Mouse (Mus musculus): ENCODE results near the gene Spata32.

The Spata32 gene

GRCm38 (mm10) chr11:103250324-103250723, 32.1 kb upstream of the Spata32 start:
- ChIA-PET CTCF (interaction anchor here in 1 of 4 experiments (0.5 to 1.4 kb wide), 2 partner anchors 18 to 42 kb away, joined by 3 to 4 read pairs; no protein-coding TSS in a partner anchor), POLR2A (interaction anchor here in 2 of 4 experiments (0.6 to 1.7 kb wide), 2 partner anchors 18 to 75 kb away, joined by 3 to 4 read pairs; no protein-coding TSS in a partner anchor)

GRCm38 (mm10) chr11:103249509-103249908, 31.3 kb upstream of the Spata32 start:
- POLR2A ChIA-PET = interaction anchor here in 3 of 4 experiments (0.6 to 1.7 kb wide), 4 partner anchors 15 to 134 kb away, joined by 3 to 5 read pairs (median 4); no protein-coding TSS in a partner anchor
- CTCF ChIA-PET = interaction anchor here in 2 of 4 experiments (0.5 to 1.4 kb wide), 3 partner anchors 17 to 43 kb away, joined by 3 to 4 read pairs (median 3); no protein-coding TSS in a partner anchor

GRCm38 (mm10) chr11:103248837-103249236, 30.6 kb upstream of the Spata32 start:
- ChIA-PET CTCF (interaction anchor here in 1 of 4 experiments (1.4 kb wide), 1 partner anchor 16 kb away, joined by 4 read pairs; no protein-coding TSS in a partner anchor), POLR2A (interaction anchor here in 2 of 4 experiments (0.8 to 1.7 kb wide), 4 partner anchors 16 to 134 kb away, joined by 3 to 4 read pairs (median 3); no protein-coding TSS in a partner anchor)

- ChIA-PET CTCF (no interaction called here), POLR2A (interaction anchor here in 1 of 4 experiments (0.6 kb wide), 1 partner anchor 450 kb away, joined by 4 read pairs; no protein-coding TSS in a partner anchor)
Measured at GRCm38 (mm10) chr11:103247504-103248177, 29.4 kb upstream of the Spata32 start.

- ChIA-PET CTCF (interaction anchor here in 2 of 4 experiments (0.5 to 1.4 kb wide), 8 partner anchors 11 to 292 kb away, joined by 3 to 6 read pairs (median 3); no protein-coding TSS in a partner anchor), POLR2A (interaction anchor here in 3 of 4 experiments (0.6 to 1.7 kb wide), 7 partner anchors 13 to 450 kb away, joined by 3 to 10 read pairs (median 5); partner anchors contain the start of gene Hexim1 (in 1 of the 3))
Measured at GRCm38 (mm10) chr11:103246731-103247290, 28.6 kb upstream of the Spata32 start.

- CTCF ChIA-PET = interaction anchor here in 2 of 4 experiments (0.5 to 1.4 kb wide), 8 partner anchors 10 to 292 kb away, joined by 3 to 6 read pairs (median 3); no protein-coding TSS in a partner anchor
Measured at GRCm38 (mm10) chr11:103246081-103246730, 28.0 kb upstream of the Spata32 start.

GRCm38 (mm10) chr11:103244856-103245255, 26.6 kb upstream of the Spata32 start:
- CTCF ChIA-PET = interaction anchor here in 2 of 4 experiments (0.5 to 0.6 kb wide), 2 partner anchors 12 to 395 kb away, joined by 3 to 5 read pairs; no protein-coding TSS in a partner anchor
- POLR2A ChIA-PET = no interaction called here

More at GRCm38 (mm10) chr11:103246081-103246730, 28.0 kb upstream of the Spata32 start:
- POLR2A ChIA-PET = interaction anchor here in 3 of 4 experiments (0.6 to 1.7 kb wide), 6 partner anchors 14 to 153 kb away, joined by 3 to 10 read pairs (median 6); partner anchors contain the start of gene Hexim1 (in 1 of the 3)

GRCm38 (mm10) chr11:103240740-103241139, 22.5 kb upstream of the Spata32 start:
- CTCF ChIA-PET = interaction anchor here in 2 of 4 experiments (1.4 to 1.7 kb wide), 4 partner anchors 8 to 72 kb away, joined by 4 to 6 read pairs (median 4); no protein-coding TSS in a partner anchor
- POLR2A ChIA-PET = interaction anchor here in 2 of 4 experiments (0.7 to 1.3 kb wide), 7 partner anchors 8 to 649 kb away, joined by 3 to 5 read pairs (median 3); partner anchors contain the start of gene Hexim1 (in 1 of the 2)

- CTCF ChIA-PET = interaction anchor here in 3 of 4 experiments (0.6 to 2.3 kb wide), 15 partner anchors 12 to 1887 kb away, joined by 3 to 11 read pairs (median 4); no protein-coding TSS in a partner anchor
- POLR2A ChIA-PET = interaction anchor here in 2 of 4 experiments (0.6 to 2.6 kb wide), 5 partner anchors 13 to 125 kb away, joined by 3 to 16 read pairs (median 4); partner anchors contain the start of gene Hexim1 (in 2 of the 2)
Measured at GRCm38 (mm10) chr11:103237757-103238156, 19.5 kb upstream of the Spata32 start.

GRCm38 (mm10) chr11:103236903-103237302, 18.7 kb upstream of the Spata32 start:
- CTCF ChIA-PET = interaction anchor here (0.6 to 2.3 kb wide), 23 partner anchors 9 to 1222 kb away, joined by 3 to 11 read pairs (median 4); partner anchors contain the start of gene Fmnl1 (in 1 of the 4)
- POLR2A ChIA-PET = interaction anchor here (0.6 to 2.6 kb wide), 21 partner anchors 12 to 1681 kb away, joined by 3 to 16 read pairs (median 3); partner anchors contain the start of genes Hexim1 (in 3 of the 4) and Spata32 (in 1 of the 4)

- ChIA-PET POLR2A (interaction anchor here (0.6 to 2.6 kb wide), 23 partner anchors 12 to 1681 kb away, joined by 3 to 16 read pairs (median 3); partner anchors contain the start of genes Hexim1 (in 3 of the 4) and Spata32 (in 2 of the 4)), CTCF (interaction anchor here (0.6 to 2.3 kb wide), 21 partner anchors 10 to 1222 kb away, joined by 3 to 11 read pairs (median 4); partner anchors contain the start of gene Fmnl1 (in 1 of the 4))
Measured at GRCm38 (mm10) chr11:103236431-103236830, 18.2 kb upstream of the Spata32 start.

- ChIA-PET CTCF (interaction anchor here in 3 of 4 experiments (0.6 to 2.3 kb wide), 11 partner anchors 11 to 495 kb away, joined by 3 to 9 read pairs (median 4); partner anchors contain the start of genes Acbd4 (in 1 of the 3) and Fmnl1 (in 1 of the 3)), POLR2A (interaction anchor here in 3 of 4 experiments (0.6 to 2.6 kb wide), 11 partner anchors 12 to 334 kb away, joined by 3 to 16 read pairs (median 4); partner anchors contain the start of genes Hexim1 (in 2 of the 3), Map3k14 (in 1 of the 3) and Spata32 (in 1 of the 3))
Measured at GRCm38 (mm10) chr11:103235702-103236101, 17.5 kb upstream of the Spata32 start.

- CTCF ChIA-PET = interaction anchor here in 1 of 4 experiments (2.5 kb wide), 1 partner anchor 91 kb away, joined by 15 read pairs; no protein-coding TSS in a partner anchor
Measured at GRCm38 (mm10) chr11:103234447-103234846, 16.2 kb upstream of the Spata32 start.

GRCm38 (mm10) chr11:103232966-103233365, 14.7 kb upstream of the Spata32 start:
- POLR2A ChIA-PET = interaction anchor here in 2 of 4 experiments (0.6 to 1.6 kb wide), 11 partner anchors 8 to 121 kb away, joined by 3 to 6 read pairs (median 3); partner anchors contain the start of genes Hexim1 (in 2 of the 2) and Fmnl1 (in 1 of the 2)
- CTCF ChIA-PET = interaction anchor here (0.5 to 2.5 kb wide), 47 partner anchors 8 to 1085 kb away, joined by 3 to 15 read pairs (median 4); partner anchors contain the start of genes Acbd4 (in 1 of the 4), C1ql1 (in 1 of the 4), Hexim1 (in 1 of the 4) and Plcd3 (in 1 of the 4)

More at GRCm38 (mm10) chr11:103234447-103234846, 16.2 kb upstream of the Spata32 start:
- POLR2A ChIA-PET = interaction anchor here in 1 of 4 experiments (0.6 kb wide), 1 partner anchor 21 kb away, joined by 3 read pairs; no protein-coding TSS in a partner anchor

GRCm38 (mm10) chr11:103231367-103231766, 13.1 kb upstream of the Spata32 start:
- ChIA-PET CTCF (interaction anchor here (0.6 to 1.6 kb wide), 10 partner anchors 9 to 418 kb away, joined by 3 to 7 read pairs (median 3); partner anchors contain the start of gene Spata32 (in 1 of the 4)), POLR2A (interaction anchor here in 2 of 4 experiments (0.6 to 2.0 kb wide), 8 partner anchors 10 to 115 kb away, joined by 3 to 10 read pairs (median 4); partner anchors contain the start of genes Hexim1 (in 1 of the 2) and Spata32 (in 1 of the 2))

- ChIA-PET CTCF (interaction anchor here (0.5 to 1.6 kb wide), 12 partner anchors 10 to 338 kb away, joined by 3 to 7 read pairs (median 3); partner anchors contain the start of gene Spata32 (in 1 of the 4)), POLR2A (interaction anchor here (0.5 to 2.0 kb wide), 11 partner anchors 10 to 1083 kb away, joined by 3 to 10 read pairs (median 4); partner anchors contain the start of genes Hexim1 (in 1 of the 4) and Spata32 (in 1 of the 4))
Measured at GRCm38 (mm10) chr11:103230626-103231025, 12.4 kb upstream of the Spata32 start.

Data from embryonic stem cell, embryonic (primary cell).